ENCODE assay signal across 20 mouse cellular contexts in the genomic region with DNA sequence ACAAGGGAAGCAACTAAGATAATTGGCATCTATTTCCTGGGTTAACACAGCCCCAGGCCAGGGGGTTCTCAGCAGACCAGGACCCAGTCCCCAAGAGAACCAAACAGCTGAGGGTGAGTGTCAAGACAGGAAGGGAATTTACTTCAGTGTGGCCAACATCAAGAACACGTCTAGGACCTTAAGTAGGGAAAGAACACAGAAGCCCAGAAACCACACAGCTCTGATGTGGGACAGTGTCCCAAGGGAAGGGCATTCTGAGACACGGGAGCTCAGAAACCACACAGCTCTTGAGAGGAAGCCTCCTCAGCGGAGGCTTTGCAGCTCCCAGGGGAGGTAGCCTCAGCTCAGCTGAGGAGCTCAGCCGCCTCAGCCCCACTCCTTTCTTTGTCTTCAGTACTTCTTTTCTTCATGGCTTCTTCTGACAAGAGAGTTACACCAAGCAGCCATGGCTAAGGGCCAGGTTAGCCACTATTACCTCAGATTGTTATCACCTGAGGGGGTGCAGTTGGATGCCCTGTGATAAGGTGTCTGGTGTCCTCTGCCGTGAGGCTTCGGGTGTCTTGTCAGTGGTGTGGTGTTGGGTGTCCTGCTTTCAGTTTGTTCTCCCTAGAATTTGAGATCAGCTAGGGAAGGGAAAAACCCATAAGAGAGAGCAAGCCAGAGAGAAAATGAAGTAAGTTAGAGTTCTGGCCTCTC. TPM values are rescaled to one million over a fixed set of nuclear protein-coding genes. Genes with fewer than 3 reads are reported as not detected.
DNase-seq lines count a peak whose midpoint lies in the region; ATAC-seq and TF ChIP-seq lines count a peak whose summit lies in the region.
"Had no signal": no experiment of that assay in that cellular context is flagged by ENCODE, and none has a peak within 500 bp of the region (broad histone marks: within the 10 kb centered on the region; RNA-seq: fewer than 3 reads in every experiment).

No protein-coding gene starts in this region.

- peak; percentile 62 for ATAC-seq in megakaryocyte, adult 5-6 weeks (ENCODE audit: poor library complexity, severe bottlenecking)
- ATAC-seq: forebrain, embryonic 13.5 days; hindbrain, embryonic 16.5 days; inflammation-experienced regulatory T-cells, adult 6 months had no signal

- peak overlapping the region; percentile 5; the same call in 1 of the 2 replicates for H3K9ac ChIP-seq in CH12.LX (ENCODE audit: insufficient read depth, low read depth)
- H3K9ac ChIP-seq: forebrain, embryonic 13.5 days; heart, embryonic 13.5 days; hindbrain, embryonic 12.5 days had no signal

- TF ChIP-seq EP300 in CH12.LX (IDR thresholded peaks at IDR 0.05; ENCODE audit: low read length), result peak; percentile 35; the same call in 1 of the 2 replicates

- no peak for TF ChIP-seq RAD21 in CH12.LX (IDR thresholded peaks at IDR 0.05; ENCODE audit: low read depth, low read length)

- peak overlapping the region; percentile 5; the same call in 1 of the 2 replicates for H3K27ac ChIP-seq in gastrocnemius, adult 2 months
- peak overlapping the region; percentile 77 for H3K27ac ChIP-seq in CH12.LX (ENCODE audit: insufficient read depth, low read depth)
- H3K27ac ChIP-seq: embryonic facial prominence, embryonic 10.5 days; forebrain, embryonic 13.5 days; heart, embryonic 13.5 days; hindbrain, embryonic 12.5 days had no signal

- no peak for TF ChIP-seq CTCF in gastrocnemius, adult 2 months (IDR thresholded peaks at IDR 0.05)
- TF ChIP-seq CTCF in CH12.LX (conservative IDR thresholded peaks at IDR 0.05 in 1 of 2, IDR thresholded peaks at IDR 0.05 in 1 of 2; ENCODE audit: low read depth in 2 of 2, low read length in 2 of 2), result no peak

- H3K9me3 ChIP-seq in CH12.LX (replicated peaks; ENCODE audit: low read length), result no peaks in the 10 kb centered on the region
- H3K9me3 ChIP-seq: embryonic facial prominence, embryonic 10.5 days; forebrain, embryonic 13.5 days; G1E; heart, embryonic 13.5 days; hindbrain, embryonic 12.5 days had no signal

- H3K79me2 ChIP-seq in CH12.LX (replicated peaks; ENCODE audit: control insufficient read depth, extremely low read depth, insufficient read depth, poor library complexity, severe bottlenecking), result no peaks in the 10 kb centered on the region

- in situ Hi-C loops in CH12.LX (cut with MboI; ENCODE audit: low pct_ligation_motif_present, low pct_unique_long_range_greater_than_20kb, low sequenced_read_pairs), result no loop called here

- dilution Hi-C loops in CH12.LX (cut with MboI; ENCODE audit: extremely low pct_ligation_motif_present, extremely low pct_unique_long_range_greater_than_20kb, low sequenced_read_pairs), result no loop called here

- no peak overlapping the region for H3K4me3 ChIP-seq in gastrocnemius, adult 2 months
- H3K4me3 ChIP-seq in CH12.LX (replicated peaks in 1 of 3; ENCODE audit: low read depth in 2 of 3, low read length in 2 of 3, poor library complexity in 1 of 3), result peak overlapping the region in 2 of 3 experiments; percentile 23 to 30
- H3K4me3 ChIP-seq: embryonic facial prominence, embryonic 10.5 days; forebrain, embryonic 13.5 days; heart, embryonic 13.5 days; hindbrain, embryonic 12.5 days had no signal

- H3K36me3 ChIP-seq in CH12.LX (replicated peaks in 1 of 2; ENCODE audit: control insufficient read depth in 1 of 2, insufficient read depth in 1 of 2, low read length in 1 of 2), result peaks cover 2 to 14% of the 10 kb centered on the region in 2 experiments
- no peaks in the 10 kb centered on the region for H3K36me3 ChIP-seq in splenic B cell, adult 2 months (ENCODE audit: control insufficient read depth, insufficient read depth, low read length, poor library complexity, severe bottlenecking)

- H3K4me2 ChIP-seq in CH12.LX (ENCODE audit: insufficient read depth, low read depth, poor library complexity, severe bottlenecking), result peak overlapping the region; percentile 74
- H3K4me2 ChIP-seq: forebrain, embryonic 13.5 days; heart, embryonic 13.5 days; hindbrain, embryonic 12.5 days had no signal

- no peak for TF ChIP-seq POLR2A in CH12.LX (IDR thresholded peaks at IDR 0.05; ENCODE audit: low read depth, low read length)

- H3K27me3 ChIP-seq in CH12.LX (replicated peaks), result no peaks in the 10 kb centered on the region
- H3K27me3 ChIP-seq in splenic B cell, adult 2 months (ENCODE audit: control insufficient read depth, insufficient read depth, low read length, poor library complexity, severe bottlenecking), result no peaks in the 10 kb centered on the region
- H3K27me3 ChIP-seq: forebrain, embryonic 13.5 days; heart, embryonic 13.5 days; hindbrain, embryonic 12.5 days had no signal

- peak; percentile 19 for DNase-seq in gastrocnemius, adult 2 months
- no peak for DNase-seq in gastrocnemius, postnatal 4 days (ENCODE audit: low spot score in 2 of 2)
- peak; percentile 50 for DNase-seq in CH12.LX (ENCODE audit: extremely low read depth)
- DNase-seq in splenic B cell, adult 2 months (ENCODE audit: low read depth, low spot score), result peak; percentile 46
- DNase-seq in ovary, postnatal 36 days (ENCODE audit: low spot score), result no peak
- no peak for DNase-seq in frontal cortex, postnatal 36 days (ENCODE audit: low spot score in 2 of 2)
- DNase-seq: adrenal gland, postnatal 14 days; cerebellum, adult 11-12 months; cerebellum, adult 9-11 months; cerebellum, postnatal 36 days; gastrocnemius, postnatal 10 days; heart, postnatal 36 days had no signal

- H3K4me1 ChIP-seq in CH12.LX (ENCODE audit: control insufficient read depth in 1 of 2, insufficient read depth in 2 of 2), result peaks cover 16 to 53% of the 10 kb centered on the region in 2 experiments
- H3K4me1 ChIP-seq: embryonic facial prominence, embryonic 10.5 days; forebrain, embryonic 13.5 days; hindbrain, embryonic 12.5 days had no signal

- intact Hi-C loops in gastrocnemius, adult 2 months (cut with DNase I), result no loop called here

TF ChIP-seq in CH12.LX, 34 proteins besides CTCF, POLR2A, EP300 and RAD21:
- TF ChIP-seq IRF4 (IDR thresholded peaks at IDR 0.05; ENCODE audit: low read depth, low read length) (peak; percentile 56), MYC (IDR thresholded peaks at IDR 0.05; ENCODE audit: low read depth, low read length) (no peak), SMC3 (IDR thresholded peaks at IDR 0.05; ENCODE audit: low read depth, low read length) (no peak), ZMIZ1 (IDR thresholded peaks at IDR 0.05; ENCODE audit: low read depth, low read length) (no peak), TBP (conservative IDR thresholded peaks at IDR 0.05; ENCODE audit: low read depth, low read length) (no peak), USF1 (IDR thresholded peaks at IDR 0.05; ENCODE audit: low read depth, low read length) (no peak), KAT2A (IDR thresholded peaks at IDR 0.05; ENCODE audit: insufficient replicate concordance, low read length) (peak; percentile 72; the same call in 1 of the 2 replicates), RCOR1 (conservative IDR thresholded peaks at IDR 0.05; ENCODE audit: low read depth, low read length) (0 out of 2 replicates have a peak, but pooled peaks have one; percentile 18), BHLHE40 (IDR thresholded peaks at IDR 0.05; ENCODE audit: low read depth, low read length) (peak; percentile 92), TCF12 (IDR thresholded peaks at IDR 0.05; ENCODE audit: low read depth, low read length) (peak; percentile 27; the same call in 1 of the 2 replicates), SIN3A (IDR thresholded peaks at IDR 0.05; ENCODE audit: low read length) (peak; percentile 70; the same call in 1 of the 2 replicates), ELF1 (IDR thresholded peaks at IDR 0.05; ENCODE audit: low read depth, low read length) (peak; percentile 20; the same call in 1 of the 2 replicates), CHD1 (IDR thresholded peaks at IDR 0.05; ENCODE audit: low read depth, low read length) (no peak), UBTF (IDR thresholded peaks at IDR 0.05; ENCODE audit: low read depth, low read length) (no peak), ETS1 (conservative IDR thresholded peaks at IDR 0.05; ENCODE audit: low read depth, low read length) (peak; percentile 92), JUND (conservative IDR thresholded peaks at IDR 0.05; ENCODE audit: low read depth, low read length) (no peak), E2F4 (IDR thresholded peaks at IDR 0.05; ENCODE audit: insufficient replicate concordance, low read depth, low read length) (no peak), MEF2A (IDR thresholded peaks at IDR 0.05; ENCODE audit: borderline replicate concordance, low read depth, low read length) (peak; percentile 71; the same call in 1 of the 2 replicates), GABPA (IDR thresholded peaks at IDR 0.05; ENCODE audit: insufficient replicate concordance, low read depth, low read length) (no peak), MAZ (IDR thresholded peaks at IDR 0.05; ENCODE audit: low read depth, low read length) (no peak), ZNF384 (IDR thresholded peaks at IDR 0.05; ENCODE audit: low read depth, low read length) (no peak), MAFK (IDR thresholded peaks at IDR 0.05; ENCODE audit: insufficient replicate concordance, low read length) (peak; percentile 67), MAX (IDR thresholded peaks at IDR 0.05; ENCODE audit: low read length) (no peak)
TF ChIP-seq in CH12.LX: peak in this region for 10.

RNA-seq across cellular contexts. Expression of a gene that starts 8.8 kb away (rescaled TPM):
- under 1 TPM in 1 of 2 experiments, not detected in 1; 0.15 TPM for total RNA-seq in gastrocnemius, adult 2 months (2021)
- total RNA-seq in gastrocnemius, postnatal 4 days (2021), result under 1 TPM; 0.26 to 0.29 TPM
- not detected in 2 replicates for total RNA-seq in CH12.LX (2012; rRNA removed)
- total RNA-seq in CH12.LX (2014; rRNA removed), result not detected in 2 replicates
- not detected in 2 replicates for polyA plus RNA-seq in CH12.LX (2012; ENCODE audit: insufficient read length, low read depth)
- not detected in 2 replicates for total RNA-seq in megakaryocyte, adult 5-6 weeks (2015)
- not detected in 2 replicates for total RNA-seq in megakaryocyte, adult 5-6 weeks (2017)
- total RNA-seq: G1E had no signal
- polyA plus RNA-seq: G1E had no signal

RNA-seq across cellular contexts. Expression of a gene that starts 18.1 kb away (rescaled TPM):
- total RNA-seq in gastrocnemius, adult 2 months (2021), result 10 to 100 TPM; 45.9 to 52.0 TPM
- 10 to 100 TPM; 38.2 to 40.9 TPM for total RNA-seq in gastrocnemius, postnatal 4 days (2021)
- total RNA-seq in CH12.LX (2012; rRNA removed) (11.7 and 14.6 TPM in 2 replicates), CH12.LX (2014; rRNA removed) (45.8 and 49.8 TPM in 2 replicates)
- 17.1 and 18.6 TPM in 2 replicates for polyA plus RNA-seq in CH12.LX (2012; ENCODE audit: insufficient read length, low read depth)
- 5.4 and 8.7 TPM in 2 replicates for total RNA-seq in megakaryocyte, adult 5-6 weeks (2015)
- total RNA-seq in megakaryocyte, adult 5-6 weeks (2017), result 22.7 and 22.8 TPM in 2 replicates

RNA-seq across cellular contexts. Expression of a gene that starts 39.1 kb away (rescaled TPM):
- 1 to 10 TPM; 5.8 to 8.2 TPM for total RNA-seq in gastrocnemius, adult 2 months (2021)
- total RNA-seq in gastrocnemius, postnatal 4 days (2021), result 10 to 100 TPM; 14.7 to 18.7 TPM
- 17.2 and 18.4 TPM in 2 replicates for total RNA-seq in CH12.LX (2012; rRNA removed)
- total RNA-seq in CH12.LX (2014; rRNA removed), result 18.2 and 20.4 TPM in 2 replicates
- polyA plus RNA-seq in CH12.LX (2012; ENCODE audit: insufficient read length, low read depth), result 30.1 and 33.8 TPM in 2 replicates
- 2.9 and 3.0 TPM in 2 replicates for total RNA-seq in megakaryocyte, adult 5-6 weeks (2015)
- total RNA-seq in megakaryocyte, adult 5-6 weeks (2017), result 3.4 and 8.7 TPM in 2 replicates

Comparison
In these comparisons a context has a peak if more than half of its experiments do, and no peak if none do; other contexts are left out.
1. DNase-seq: peak in gastrocnemius, adult 2 months (single experiment), CH12.LX (single experiment) and splenic B cell, adult 2 months (single experiment); none in gastrocnemius, postnatal 4 days (0 of 2), ovary, postnatal 36 days (single experiment) and frontal cortex, postnatal 36 days (0 of 2).